ENCODE assay signal across 8 mouse cellular contexts in the genomic region with DNA sequence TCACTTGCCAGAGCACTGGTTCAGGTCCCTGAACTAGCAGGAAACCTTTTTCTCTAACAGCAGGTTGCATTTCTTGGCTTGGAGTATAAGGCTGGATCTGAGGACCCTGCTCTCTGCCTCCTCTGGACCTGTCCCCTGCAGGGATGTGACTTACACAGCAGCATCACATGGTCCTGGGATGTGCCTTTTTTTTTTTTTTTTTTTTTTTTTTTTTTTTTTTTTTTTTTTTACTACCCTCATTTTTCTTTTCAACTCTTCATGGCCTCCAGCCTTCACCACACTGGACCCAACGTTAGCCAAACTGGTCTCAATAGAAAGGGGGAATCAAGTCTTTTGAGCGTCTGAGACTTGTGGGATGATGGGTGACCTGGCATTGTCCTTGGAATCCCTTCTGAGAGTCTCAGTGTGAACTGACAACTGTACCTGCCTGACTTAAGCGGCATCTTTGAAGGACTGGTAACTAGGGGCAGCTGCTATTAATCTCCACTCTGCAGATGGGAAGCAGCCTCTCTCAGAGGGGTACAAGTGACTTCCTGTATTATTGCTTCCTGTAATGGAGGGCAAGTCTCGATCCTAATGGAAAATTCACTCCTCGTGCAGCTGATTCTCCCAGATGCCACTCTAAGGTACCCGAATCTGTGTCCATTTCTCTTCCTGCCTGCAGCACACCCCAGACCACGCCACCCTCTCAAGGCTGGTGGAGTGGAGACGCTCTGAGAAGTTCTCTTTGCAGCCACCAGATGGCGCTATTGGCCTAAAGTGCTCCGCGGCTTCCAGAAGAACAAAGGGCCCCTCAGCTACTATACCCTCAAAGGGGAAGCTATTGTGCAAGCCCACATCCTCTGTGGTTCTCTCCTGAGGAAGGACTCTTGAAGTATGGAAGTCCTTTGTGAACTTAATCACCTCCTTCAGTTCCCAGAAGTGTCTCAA. TPM values are rescaled to one million over a fixed set of nuclear protein-coding genes. Genes with fewer than 3 reads are reported as not detected.
DNase-seq lines count a peak whose midpoint lies in the region; ATAC-seq and TF ChIP-seq lines count a peak whose summit lies in the region.

No protein-coding gene starts in this region.

- peak overlapping the region; percentile 32 for H3K4me2 ChIP-seq in hindbrain, embryonic 15.5 days

- H3K36me3 ChIP-seq in hindbrain, embryonic 15.5 days = no peaks in the 10 kb centered on the region

- peak; percentile 4 for DNase-seq in Patski (ENCODE audit: low read depth, low spot score)
- peak; percentile 51 for DNase-seq in cerebellum, adult 9-11 months
- peak; percentile 57 to 73 for DNase-seq in frontal cortex, postnatal 25 days (ENCODE audit: low spot score in 2 of 2)
- peak; percentile 83 to 85 for DNase-seq in left cerebral cortex, adult 18-20 months (ENCODE audit: low spot score in 2 of 2)
- peak; percentile 72 for DNase-seq in retina, postnatal 7 days (ENCODE audit: low read depth, low spot score)
- peak; percentile 44 to 56 for DNase-seq in urinary bladder, adult 18-20 months (ENCODE audit: low spot score in 2 of 2)

- H3K9me3 ChIP-seq in hindbrain, embryonic 15.5 days = no peaks in the 10 kb centered on the region

- CTCF ChIA-PET in Patski (lab: Charles Lee) = interaction anchor here (0.6 to 5.3 kb wide), 19 partner anchors 8 to 120 kb away, joined by 3 to 30 read pairs (median 4); partner anchors contain the start of genes Pdlim7 and Prr7

- POLR2A ChIA-PET in Patski (lab: Charles Lee) = interaction anchor here (0.6 to 1.3 kb wide), 2 partner anchors 10 to 132 kb away, joined by 3 read pairs; no protein-coding TSS in a partner anchor

- peak; percentile 89 for TF ChIP-seq CTCF in Patski (IDR thresholded peaks at IDR 0.05)

- H3K27ac ChIP-seq in hindbrain, embryonic 15.5 days (replicated peaks) = peak overlapping the region; percentile 72

- no peak overlapping the region for H3K4me3 ChIP-seq in hindbrain, embryonic 15.5 days

- H3K9ac ChIP-seq in hindbrain, embryonic 15.5 days = 0 out of 2 replicates have a peak overlapping the region, but pooled peaks have one; percentile 30

- peaks cover 18% of the 10 kb centered on the region for H3K27me3 ChIP-seq in Patski
- no peaks in the 10 kb centered on the region for H3K27me3 ChIP-seq in hindbrain, embryonic 15.5 days

- 15% methylated on average over 11 of the region's 11 CpGs for WGBS in hindbrain, embryonic 15.5 days

- in situ Hi-C loops in Patski (cut with MboI; ENCODE audit: low pct_unique_long_range_greater_than_20kb) = loop anchor here (5.0 kb wide), 2 partner anchors 62 to 112 kb away; no protein-coding TSS in a partner anchor

- peak; percentile 17 for ATAC-seq in Patski
- ATAC-seq in hindbrain, embryonic 15.5 days (ENCODE audit: low FRiP score, low read depth) = peak; percentile 87
- peak; percentile 90 for ATAC-seq in megakaryocyte, adult 5-6 weeks (ENCODE audit: poor library complexity, severe bottlenecking)

- H3K4me1 ChIP-seq in hindbrain, embryonic 15.5 days (replicated peaks) = peaks cover 16% of the 10 kb centered on the region

RNA-seq across cellular contexts. Expression of gene Slc34a1, which starts 7.1 kb away (rescaled TPM):
- polyA plus RNA-seq in Patski (2021) = not detected
- 0.04 and 0.17 TPM in 2 replicates for polyA plus RNA-seq in hindbrain, embryonic 15.5 days (2015; fragmentation: Nextera tagmentation; extraction: Ambion mirVana)
- total RNA-seq in left cerebral cortex, adult 18-20 months (2021) = not detected
- 0.39 and 0.58 TPM in 2 replicates for total RNA-seq in megakaryocyte, adult 5-6 weeks (2015)
- total RNA-seq in megakaryocyte, adult 5-6 weeks (2017) = 0.44 and 2.0 TPM in 2 replicates

RNA-seq across cellular contexts. Expression of gene Pfn3, which starts 9.9 kb away (rescaled TPM):
- not detected for polyA plus RNA-seq in Patski (2021)
- polyA plus RNA-seq in hindbrain, embryonic 15.5 days (2015; fragmentation: Nextera tagmentation; extraction: Ambion mirVana) = 0.72 and 1.1 TPM in 2 replicates
- total RNA-seq in left cerebral cortex, adult 18-20 months (2021) = not detected
- not detected in 2 replicates for total RNA-seq in megakaryocyte, adult 5-6 weeks (2015)
- not detected in 2 replicates for total RNA-seq in megakaryocyte, adult 5-6 weeks (2017)

RNA-seq across cellular contexts. Expression of gene F12, which starts 21.5 kb away (rescaled TPM):
- not detected for polyA plus RNA-seq in Patski (2021)
- 0.17 and 0.66 TPM in 2 replicates for polyA plus RNA-seq in hindbrain, embryonic 15.5 days (2015; fragmentation: Nextera tagmentation; extraction: Ambion mirVana)
- total RNA-seq in left cerebral cortex, adult 18-20 months (2021) = under 1 TPM; 0.33 to 0.68 TPM
- total RNA-seq in megakaryocyte, adult 5-6 weeks (2015) = 0.13 and 0.21 TPM in 2 replicates
- not detected in 2 replicates for total RNA-seq in megakaryocyte, adult 5-6 weeks (2017)

RNA-seq across cellular contexts. Expression of gene Rgs14, which starts 35.6 kb away (rescaled TPM):
- 0.54 TPM for polyA plus RNA-seq in Patski (2021)
- 0.29 and 0.41 TPM in 2 replicates for polyA plus RNA-seq in hindbrain, embryonic 15.5 days (2015; fragmentation: Nextera tagmentation; extraction: Ambion mirVana)
- 10 to 100 TPM; 57.5 to 60.7 TPM for total RNA-seq in left cerebral cortex, adult 18-20 months (2021)
- 55.3 and 56.5 TPM in 2 replicates for total RNA-seq in megakaryocyte, adult 5-6 weeks (2015)
- total RNA-seq in megakaryocyte, adult 5-6 weeks (2017) = 68.1 and 75.0 TPM in 2 replicates

RNA-seq across cellular contexts. Expression of gene Grk6, which starts 39.8 kb away (rescaled TPM):
- 54.6 TPM for polyA plus RNA-seq in Patski (2021)
- polyA plus RNA-seq in hindbrain, embryonic 15.5 days (2015; fragmentation: Nextera tagmentation; extraction: Ambion mirVana) = 38.2 and 40.7 TPM in 2 replicates
- total RNA-seq in left cerebral cortex, adult 18-20 months (2021) = 10 to 100 TPM; 63.2 to 64.6 TPM
- 87.3 and 89.9 TPM in 2 replicates for total RNA-seq in megakaryocyte, adult 5-6 weeks (2015)
- 144 and 155 TPM in 2 replicates for total RNA-seq in megakaryocyte, adult 5-6 weeks (2017)

Comparison
In these comparisons a context has a peak if more than half of its experiments do, and no peak if none do; other contexts are left out.
1. ATAC-seq: peak in every context shown above with its lines; median percentile 90 in megakaryocyte, adult 5-6 weeks; 87 in hindbrain, embryonic 15.5 days; 17 in Patski.
2. DNase-seq: peak in every context shown above with its lines; median percentile 84 in left cerebral cortex, adult 18-20 months; 72 in retina, postnatal 7 days; 65 in frontal cortex, postnatal 25 days; 51 in cerebellum, adult 9-11 months; 50 in urinary bladder, adult 18-20 months; 4 in Patski.